Mouse (Mus musculus) lung, postnatal 14 days (tissue): ENCODE data around the gene Nrsn1.
A peak's percentile ranks its signal among the peaks of the same experiment; 100 is the strongest.
"Not testable (repeated sequence)": the region's sequence is repeated elsewhere in the genome, so short reads cannot be mapped to it uniquely, and the experiment has no call there.

Experiments
- DNase-seq: peaks from one replicate; pipeline ENCODE4 v3.0.0; 2021

Gene Nrsn1

GRCm38 (mm10) chr13:25270402-25270801 is at the start of gene Nrsn1:
TSS of gene Nrsn1 (minus strand) at chr13:25270502.
- not testable (repeated sequence) for DNase-seq

- no peak for DNase-seq
Measured at GRCm38 (mm10) chr13:25312059-25312458, 41.8 kb upstream of the Nrsn1 start.

- DNase-seq, result no peak
Measured at GRCm38 (mm10) chr13:25310068-25310467, 39.8 kb upstream of the Nrsn1 start.

GRCm38 (mm10) chr13:25288736-25289135 is 18.4 kb upstream of the Nrsn1 start:
- DNase-seq, result no peak

- DNase-seq, result no peak
Measured at GRCm38 (mm10) chr13:25274934-25275565, 4.7 kb upstream of the Nrsn1 start.

GRCm38 (mm10) chr13:25272189-25272588 is 1.9 kb upstream of the Nrsn1 start:
- no peak for DNase-seq

GRCm38 (mm10) chr13:25269569-25270268 is 583 bp downstream of the Nrsn1 start:
- DNase-seq, result no peak

- DNase-seq, result peak; percentile 66
Measured at GRCm38 (mm10) chr13:25269039-25269438, 1.3 kb downstream of the Nrsn1 start.

- no peak for DNase-seq
Measured at GRCm38 (mm10) chr13:25262748-25263147, 7.6 kb downstream of the Nrsn1 start.

GRCm38 (mm10) chr13:25257608-25258007 is 12.7 kb downstream of the Nrsn1 start:
- no peak for DNase-seq

GRCm38 (mm10) chr13:25254478-25255263 is 15.6 kb downstream of the Nrsn1 start:
- no peak for DNase-seq

GRCm38 (mm10) chr13:25251893-25252292 is 18.4 kb downstream of the Nrsn1 start:
- no peak for DNase-seq

- DNase-seq, result no peak
Measured at GRCm38 (mm10) chr13:25220186-25220787, 50.0 kb downstream of the Nrsn1 start.

- DNase-seq, result no peak
Measured at GRCm38 (mm10) chr13:25218394-25218793, 51.9 kb downstream of the Nrsn1 start.

- DNase-seq, result no peak
Measured at GRCm38 (mm10) chr13:25206950-25207349, 63.4 kb downstream of the Nrsn1 start.
